Mouse (Mus musculus) kidney, embryonic 15.5 days (tissue): ENCODE results near the gene Wbp1. TPM values are rescaled to one million over a fixed set of nuclear protein-coding genes. Genes with fewer than 3 reads are reported as not detected.

Experiments
- ATAC-seq: fragments of 200-750 bp; cut with Nextera tagmentation; replicated peaks from 2 replicates; pipeline ENCODE4 v1.8.0; 2017; ENCODE audit warnings: moderate TSS enrichment; ENCODE audit not compliant: low FRiP score
- H3K27ac ChIP-seq: fragments of 300-500 bp; sonication (generic); 2 replicates; pipeline ENCODE4 v1.5.1; 2015; ENCODE audit warnings: mild to moderate bottlenecking, inconsistent platforms
- H3K27me3 ChIP-seq: fragments of 300-500 bp; sonication (generic); 2 replicates; pipeline ENCODE4 v1.6.1; 2015; ENCODE audit warnings: inconsistent platforms
- H3K36me3 ChIP-seq: fragments of 300-500 bp; sonication (generic); 2 replicates; pipeline ENCODE4 v1.6.1; 2015; ENCODE audit warnings: inconsistent platforms
- H3K4me1 ChIP-seq: fragments of 300-500 bp; sonication (generic); 2 replicates; pipeline ENCODE4 v1.6.1; 2015; ENCODE audit warnings: inconsistent platforms
- H3K4me2 ChIP-seq: fragments of 300-500 bp; sonication (generic); 2 replicates; pipeline ENCODE4 v1.6.1; 2015; ENCODE audit warnings: moderate library complexity, mild to moderate bottlenecking, inconsistent platforms
- H3K4me3 ChIP-seq: fragments of 300-500 bp; sonication (generic); replicated peaks from 2 replicates; pipeline ENCODE4 v1.5.1; 2015; ENCODE audit warnings: mild to moderate bottlenecking, inconsistent platforms
- H3K9ac ChIP-seq: fragments of 300-500 bp; sonication (generic); 2 replicates; pipeline ENCODE4 v1.6.1; 2015; ENCODE audit warnings: mild to moderate bottlenecking, inconsistent platforms
- H3K9me3 ChIP-seq: fragments of 300-500 bp; sonication (generic); replicated peaks from 2 replicates; pipeline ENCODE4 v1.6.1; 2016; ENCODE audit warnings: inconsistent platforms
- WGBS: fragments of 180-500 bp; shearing (Covaris S2); methylation state at CpG from one replicate; pipeline ENCODE4 v1.1.7; 2015; ENCODE audit warnings: mixed read lengths; 5-methylcytosine and 5-hydroxymethylcytosine counted together
- microRNA counts: library from miRNA; unstranded; fragments of <30 nt; microRNA quantifications from one replicate; lab custom pipeline; 2016
- microRNA-seq: library from miRNA; unstranded; fragments of <30 nt; microRNA quantifications from one replicate; pipeline ENCODE4, GENCODE M21; 2016
- polyA plus RNA-seq: library from polyadenylated mRNA; unstranded; fragments of >200 nt; fragmentation: Nextera tagmentation; extraction: Ambion mirVana; gene quantifications from 2 replicates; pipeline ENCODE4 v1.2.1, GENCODE M21; 2015

The Wbp1 gene
- polyA plus RNA-seq, 1 experiment from 2014 or later: 144 TPM

GRCm38 (mm10) chr6:83070311-83071219, 50.8 kb downstream of the Wbp1 start:
- H3K4me3 ChIP-seq: peak overlapping the region; percentile 41
- WGBS: under 1% methylated on average over 58 of the region's 58 CpGs
- no peaks in the 10 kb centered on the region for H3K9me3 ChIP-seq
- peaks cover 33% of the 10 kb centered on the region for H3K4me1 ChIP-seq
- H3K9ac ChIP-seq: no peak overlapping the region
- H3K27me3 ChIP-seq: peaks cover 99% of the 10 kb centered on the region
- no peak overlapping the region for H3K27ac ChIP-seq
- peak overlapping the region; percentile 62 for H3K4me2 ChIP-seq
- H3K36me3 ChIP-seq: no peaks in the 10 kb centered on the region
- peak; percentile 37; the same call in 1 of the 2 replicates for ATAC-seq

GRCm38 (mm10) chr6:83070247-83070310, 51.3 kb downstream of the Wbp1 start, which contains the start of gene Tlx2:
Gene Tlx2, minus strand, starts transcription at chr6:83070293.
- Histone ChIP-seq H3K4me2 (peak within 1 kb of the TSS; percentile 62), H3K4me1 (peaks cover 33% of the 10 kb centered on the region), H3K27ac (0 out of 2 replicates have a peak within 1 kb of the TSS, but pooled peaks have one; percentile 4), H3K27me3 (peaks cover 99% of the 10 kb centered on the region), H3K9ac (no peak within 1 kb of the TSS), H3K9me3 (no peaks in the 10 kb centered on the region), H3K36me3 (no peaks in the 10 kb centered on the region), H3K4me3 (peak within 1 kb of the TSS; percentile 41)
- ATAC-seq: no peak
- 1% methylated on average over 10 of the region's 10 CpGs for WGBS

GRCm38 (mm10) chr6:83069488-83070246, 51.7 kb downstream of the Wbp1 start:
- H3K4me1 ChIP-seq: peaks cover 33% of the 10 kb centered on the region
- H3K4me2 ChIP-seq: peak overlapping the region; percentile 62
- H3K9me3 ChIP-seq: no peaks in the 10 kb centered on the region
- H3K36me3 ChIP-seq: no peaks in the 10 kb centered on the region
- no peak overlapping the region for H3K27ac ChIP-seq
- H3K27me3 ChIP-seq: peaks cover 99% of the 10 kb centered on the region
- H3K9ac ChIP-seq: no peak overlapping the region
- H3K4me3 ChIP-seq: peak overlapping the region; percentile 41
- under 1% methylated on average over 62 of the region's 69 CpGs for whole genome bisulfite sequencing
- ATAC-seq: peak; percentile 37; the same call in 1 of the 2 replicates

MicroRNAs within 50 kb of the gene (microRNA counts, 519-probe panel; counts per million panel counts)
- microRNA mmu-miR-3470a+mmu-miR-3470b (lab: Ali Mortazavi, UCI): 2,163 counts per million, percentile 22 among the panel's probes with 10 or more counts

Small RNA genes within 50 kb of the gene (microRNA-seq; reads per million reads assigned to microRNA genes)
- gene Mir3470a: not detected

Other genes with a start within 250 kb of the Wbp1 start
- 1.3 and 2.1 TPM in 2 replicates for gene Sema4f, start 181.8 kb downstream of the Wbp1 start, polyA plus RNA-seq
- gene M1ap, start 174.7 kb downstream of the Wbp1 start, polyA plus RNA-seq: 0.24 and 0.43 TPM in 2 replicates
- gene Dok1, start 88.1 kb downstream of the Wbp1 start, polyA plus RNA-seq: 13.7 and 14.7 TPM in 2 replicates
- 18.0 and 21.6 TPM in 2 replicates for gene Loxl3, start 87.4 kb downstream of the Wbp1 start, polyA plus RNA-seq
- gene Aup1, start 67.0 kb downstream of the Wbp1 start, polyA plus RNA-seq: 196 and 221 TPM in 2 replicates
- gene Htra2, start 66.3 kb downstream of the Wbp1 start, polyA plus RNA-seq: 83.9 and 87.5 TPM in 2 replicates
- gene Dqx1, start 63.7 kb downstream of the Wbp1 start, polyA plus RNA-seq: 3.1 and 4.0 TPM in 2 replicates
- gene Tlx2, start 51.3 kb downstream of the Wbp1 start, polyA plus RNA-seq: 0.69 and 3.6 TPM in 2 replicates
- 36.5 and 37.8 TPM in 2 replicates for gene Pcgf1, start 43.7 kb downstream of the Wbp1 start, polyA plus RNA-seq
- gene Lbx2, start 35.2 kb downstream of the Wbp1 start, polyA plus RNA-seq: 7.5 and 9.6 TPM in 2 replicates
- 2.7 and 3.3 TPM in 2 replicates for gene Ccdc142, start 20.0 kb downstream of the Wbp1 start, polyA plus RNA-seq
- 2.9 and 3.0 TPM in 2 replicates for gene Gm42688, start 19.9 kb downstream of the Wbp1 start, polyA plus RNA-seq
- gene Mrpl53, start 12.5 kb downstream of the Wbp1 start, polyA plus RNA-seq: 134 and 147 TPM in 2 replicates
- 56.3 and 58.9 TPM in 2 replicates for gene Mogs, start 6.1 kb downstream of the Wbp1 start, polyA plus RNA-seq
- gene Ino80b, start 3.9 kb upstream of the Wbp1 start, polyA plus RNA-seq: 15.9 and 17.1 TPM in 2 replicates
- 31.5 and 33.7 TPM in 2 replicates for gene Rtkn, start 13.9 kb upstream of the Wbp1 start, polyA plus RNA-seq
- gene Wdr54, start 34.8 kb upstream of the Wbp1 start, polyA plus RNA-seq: 6.6 and 8.3 TPM in 2 replicates
- 1.6 and 2.4 TPM in 2 replicates for gene 1700003E16Rik, start 34.8 kb upstream of the Wbp1 start, polyA plus RNA-seq
- 89.2 and 93.9 TPM in 2 replicates for gene Dctn1, start 44.4 kb upstream of the Wbp1 start, polyA plus RNA-seq
- gene Slc4a5, start 98.3 kb upstream of the Wbp1 start, polyA plus RNA-seq: 0.44 and 0.59 TPM in 2 replicates
- 39.7 and 44.9 TPM in 2 replicates for gene Mthfd2, start 204.3 kb upstream of the Wbp1 start, polyA plus RNA-seq
- 69.6 and 70.6 TPM in 2 replicates for gene Mob1a, start 204.5 kb upstream of the Wbp1 start, polyA plus RNA-seq
- 145 and 149 TPM in 2 replicates for gene Bola3, start 227.6 kb upstream of the Wbp1 start, polyA plus RNA-seq